Mouse (Mus musculus) liver, embryonic 13.5 days (tissue): ENCODE results near the gene Tmub2. TPM values are rescaled to one million over a fixed set of nuclear protein-coding genes. Genes with fewer than 3 reads are reported as not detected.

Experiments
- ATAC-seq: fragments of 200-750 bp; cut with Nextera tagmentation; 2 replicates; pipeline ENCODE4 v1.8.0; 2017; ENCODE audit warnings: low read depth, mild to moderate bottlenecking, moderate number of reproducible peaks, moderate library complexity
- DNase-seq: peaks from one replicate; pipeline ENCODE4 v3.0.0; 2022
- H3K27ac ChIP-seq: fragments of 300-500 bp; sonication (generic); 2 replicates; pipeline ENCODE4 v1.5.1; 2015; ENCODE audit warnings: moderate library complexity, mild to moderate bottlenecking, inconsistent platforms
- H3K27me3 ChIP-seq: fragments of 300-500 bp; sonication (generic); 2 replicates; pipeline ENCODE4 v1.6.1; 2015; ENCODE audit warnings: mild to moderate bottlenecking, inconsistent platforms
- H3K36me3 ChIP-seq: fragments of 300-500 bp; sonication (generic); 2 replicates; pipeline ENCODE4 v1.6.1; 2015; ENCODE audit warnings: mild to moderate bottlenecking, inconsistent platforms
- H3K4me1 ChIP-seq: fragments of 300-500 bp; sonication (generic); replicated peaks from 2 replicates; pipeline ENCODE4 v1.6.1; 2015; ENCODE audit warnings: inconsistent platforms
- H3K4me2 ChIP-seq: fragments of 300-500 bp; sonication (generic); 2 replicates; pipeline ENCODE4 v1.6.1; 2015; ENCODE audit warnings: inconsistent platforms, mild to moderate bottlenecking, moderate library complexity
- H3K4me3 ChIP-seq: fragments of 300-500 bp; sonication (generic); replicated peaks from 2 replicates; pipeline ENCODE4 v1.5.1; 2015; ENCODE audit warnings: mild to moderate bottlenecking, inconsistent platforms
- H3K9ac ChIP-seq: fragments of 300-500 bp; sonication (generic); 2 replicates; pipeline ENCODE4 v1.6.1; 2015; ENCODE audit warnings: mild to moderate bottlenecking, inconsistent platforms
- H3K9me3 ChIP-seq: fragments of 300-500 bp; sonication (generic); replicated peaks from 2 replicates; pipeline ENCODE4 v1.6.1; 2016; ENCODE audit warnings: inconsistent platforms
- WGBS: fragments of 180-500 bp; shearing (Covaris S2); methylation state at CpG from one replicate; pipeline ENCODE4 v1.1.7; 2015; ENCODE audit not compliant: insufficient replicate concordance; 5-methylcytosine and 5-hydroxymethylcytosine counted together
- polyA plus RNA-seq: library from polyadenylated mRNA; unstranded; fragments of >200 nt; fragmentation: Nextera tagmentation; extraction: Ambion mirVana; gene quantifications from 2 replicates; pipeline ENCODE4 v1.2.1, GENCODE M21; 2015

The Tmub2 gene
- polyA plus RNA-seq, 1 experiment from 2014 or later = 22.8 TPM

- peaks cover 51% of the 10 kb centered on the region for H3K4me1 ChIP-seq
- no peaks in the 10 kb centered on the region for H3K27me3 ChIP-seq
- peak overlapping the region; percentile 96 for H3K27ac ChIP-seq
- H3K36me3 ChIP-seq = peaks cover 49% of the 10 kb centered on the region
- ATAC-seq = no peak
- H3K4me2 ChIP-seq = peak overlapping the region; percentile 95
- H3K9me3 ChIP-seq = no peaks in the 10 kb centered on the region
- 78% methylated on average over 12 of the region's 12 CpGs for WGBS
- DNase-seq = peak; percentile 46
- H3K9ac ChIP-seq = peak overlapping the region; percentile 93
- H3K4me3 ChIP-seq = peak overlapping the region; percentile 88
Observed at GRCm38 (mm10) chr11:102294887-102295597, 10.3 kb downstream of the Tmub2 start.

DNA sequence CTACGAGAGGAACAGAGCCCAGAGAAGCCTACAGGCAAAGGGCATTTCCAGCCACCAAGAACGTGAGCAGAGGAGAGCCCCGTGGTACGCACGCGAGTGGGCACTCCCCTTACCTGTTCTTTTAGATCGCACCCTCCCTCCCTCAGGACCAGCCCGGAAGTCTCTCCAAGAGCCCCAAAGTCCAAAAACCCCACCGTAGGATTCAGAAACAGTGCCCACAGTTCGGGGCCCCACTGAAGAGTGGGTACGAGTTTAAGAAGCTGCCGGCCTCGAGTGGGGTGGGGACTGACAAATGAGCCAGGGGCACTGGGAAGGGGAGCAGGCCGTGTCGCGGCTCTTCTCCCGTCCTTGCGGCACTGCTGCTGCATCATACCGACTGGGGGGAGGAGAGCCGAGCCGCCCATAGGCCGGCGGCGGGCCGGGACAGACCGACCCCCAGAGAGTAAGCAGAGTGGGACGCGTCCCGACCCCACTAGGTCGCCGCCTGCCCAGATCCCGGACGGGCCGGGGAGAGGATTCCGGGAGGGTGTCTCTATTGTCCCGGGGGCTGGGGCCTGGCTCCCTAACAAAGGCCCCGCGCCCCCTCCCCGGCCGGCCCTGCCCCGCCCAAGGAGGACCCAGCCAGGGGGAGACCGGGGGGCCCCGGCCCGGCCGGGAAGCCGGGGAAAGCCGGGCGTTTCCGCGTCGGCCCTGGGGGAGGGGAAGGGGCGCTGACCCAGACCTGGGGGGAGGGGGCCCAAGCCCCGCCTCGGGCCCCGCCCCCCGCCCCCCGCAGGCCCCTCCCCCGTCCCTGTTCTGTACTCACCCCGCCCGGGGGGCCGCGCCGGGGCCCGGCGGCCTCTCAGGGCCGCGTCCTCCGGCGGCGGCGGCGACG is 11.1 kb downstream of the Tmub2 start:
- WGBS = under 1% methylated on average over 49 of the region's 73 CpGs
- no peaks in the 10 kb centered on the region for H3K27me3 ChIP-seq
- peak overlapping the region; percentile 88 for H3K4me3 ChIP-seq
- peaks cover 41% of the 10 kb centered on the region for H3K36me3 ChIP-seq
- H3K9ac ChIP-seq = peak overlapping the region; percentile 93
- peaks cover 47% of the 10 kb centered on the region for H3K4me1 ChIP-seq
- peak overlapping the region; percentile 95 for H3K4me2 ChIP-seq
- H3K27ac ChIP-seq = peak overlapping the region; percentile 96
- no peaks in the 10 kb centered on the region for H3K9me3 ChIP-seq
- DNase-seq (peak; percentile 38), ATAC-seq (no peak)

DNA sequence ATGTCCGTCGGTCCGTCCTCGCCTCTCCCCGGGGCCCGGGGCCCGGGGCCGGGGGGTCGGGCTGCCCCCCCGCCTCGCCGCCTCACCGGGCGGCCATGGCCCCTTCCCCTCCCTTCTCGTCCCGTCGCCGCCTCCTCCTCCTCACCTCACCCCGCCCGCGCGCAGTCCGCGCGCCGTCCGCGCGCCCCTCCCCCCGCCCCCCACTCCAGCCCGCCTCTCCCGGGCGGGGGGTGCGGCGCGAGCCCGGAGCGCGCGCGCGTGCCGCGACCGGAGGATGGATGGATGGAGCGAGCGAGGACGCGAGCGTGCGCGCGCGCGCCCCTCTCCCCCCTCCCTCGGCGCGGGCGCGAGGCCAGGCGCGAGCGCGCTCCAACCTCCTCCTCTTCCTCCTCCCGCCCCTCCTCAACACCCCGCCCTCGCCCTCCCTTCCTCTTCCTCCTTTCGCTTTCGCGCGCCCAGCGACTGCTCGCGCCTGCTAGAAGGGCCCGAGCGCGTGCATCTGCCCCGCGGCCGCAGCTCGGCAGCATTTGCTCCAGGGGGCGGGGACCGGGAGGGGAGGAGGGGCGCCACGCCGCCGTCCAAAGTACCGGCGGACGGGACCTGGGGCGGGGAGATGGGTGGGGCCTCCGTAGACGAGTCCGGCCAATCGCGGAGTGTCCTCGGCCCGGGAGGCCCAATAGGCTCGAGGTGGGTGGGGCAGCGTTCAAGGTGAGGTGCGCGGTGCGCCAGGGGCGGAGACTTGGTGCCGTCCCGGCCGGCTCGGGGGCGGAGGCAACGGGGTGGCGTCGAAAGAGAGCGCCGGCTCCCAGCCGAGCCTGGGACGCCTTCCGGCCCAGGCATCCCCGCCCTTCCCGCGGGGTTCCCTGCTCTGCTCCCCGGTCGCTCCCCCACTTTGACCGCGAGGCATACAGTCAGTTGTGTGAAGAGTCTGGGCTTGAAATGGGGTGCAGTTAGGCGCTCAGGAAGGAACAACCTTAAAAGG is 12.1 kb downstream of the Tmub2 start, which contains the start of gene Atxn7l3:
Atxn7l3 (minus strand) TSS at position 141 of the 982 bp plus-strand sequence.
- no peaks in the 10 kb centered on the region for H3K27me3 ChIP-seq
- peaks cover 45% of the 10 kb centered on the region for H3K4me1 ChIP-seq
- ATAC-seq (peak; percentile 91), DNase-seq (peak; percentile 99)
- H3K36me3 ChIP-seq = peaks cover 32% of the 10 kb centered on the region
- WGBS = under 1% methylated on average over 73 of the region's 125 CpGs
- H3K9me3 ChIP-seq = no peaks in the 10 kb centered on the region
- peak within 1 kb of the TSS; percentile 95 for H3K4me2 ChIP-seq
- H3K4me3 ChIP-seq = peak within 1 kb of the TSS; percentile 88
- peak within 1 kb of the TSS; percentile 93 for H3K9ac ChIP-seq
- peak within 1 kb of the TSS; percentile 97 for H3K27ac ChIP-seq

- peak; percentile 34 for ATAC-seq
- H3K9ac ChIP-seq = peak overlapping the region; percentile 88
- no peak for DNase-seq
- no peaks in the 10 kb centered on the region for H3K9me3 ChIP-seq
- H3K27ac ChIP-seq = peak overlapping the region; percentile 97
- peaks cover 45% of the 10 kb centered on the region for H3K4me1 ChIP-seq
- 17% methylated on average over 27 of the region's 27 CpGs for WGBS
- H3K36me3 ChIP-seq = peaks cover 21% of the 10 kb centered on the region
- peak overlapping the region; percentile 95 for H3K4me2 ChIP-seq
- H3K4me3 ChIP-seq = peak overlapping the region; percentile 88
- no peaks in the 10 kb centered on the region for H3K27me3 ChIP-seq
Observed at GRCm38 (mm10) chr11:102297577-102298556, 13.1 kb downstream of the Tmub2 start.

DNA sequence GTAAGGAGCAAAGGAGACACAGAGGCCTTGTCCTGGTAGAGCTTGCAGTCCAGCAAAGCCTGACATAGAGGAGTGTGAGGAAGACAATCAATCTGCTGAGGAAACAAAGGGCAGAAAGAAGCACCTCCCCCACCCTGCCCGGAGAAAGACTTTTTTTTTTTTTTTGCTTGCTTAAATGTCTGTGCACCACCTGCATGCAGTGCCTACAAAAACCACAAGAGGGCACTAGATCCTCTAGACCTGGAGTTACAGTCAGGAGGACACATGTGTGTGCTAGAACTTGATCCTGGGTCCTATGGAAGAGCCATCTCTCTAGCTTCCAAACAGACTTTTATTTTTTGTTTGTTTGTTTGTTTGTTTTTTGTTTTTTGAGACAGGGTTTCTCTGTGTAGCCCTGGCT is 15.1 kb downstream of the Tmub2 start:
- peak; percentile 64 for DNase-seq
- 10% methylated on average over 1 of the region's 1 CpGs for WGBS
- Histone ChIP-seq H3K4me3 (no peak overlapping the region), H3K4me1 (peaks cover 33% of the 10 kb centered on the region), H3K4me2 (no peak overlapping the region), H3K27me3 (no peaks in the 10 kb centered on the region), H3K9me3 (no peaks in the 10 kb centered on the region), H3K36me3 (peaks cover 2% of the 10 kb centered on the region; the same call in 1 of the 2 replicates), H3K27ac (no peak overlapping the region), H3K9ac (no peak overlapping the region)
- no peak for ATAC-seq

DNA sequence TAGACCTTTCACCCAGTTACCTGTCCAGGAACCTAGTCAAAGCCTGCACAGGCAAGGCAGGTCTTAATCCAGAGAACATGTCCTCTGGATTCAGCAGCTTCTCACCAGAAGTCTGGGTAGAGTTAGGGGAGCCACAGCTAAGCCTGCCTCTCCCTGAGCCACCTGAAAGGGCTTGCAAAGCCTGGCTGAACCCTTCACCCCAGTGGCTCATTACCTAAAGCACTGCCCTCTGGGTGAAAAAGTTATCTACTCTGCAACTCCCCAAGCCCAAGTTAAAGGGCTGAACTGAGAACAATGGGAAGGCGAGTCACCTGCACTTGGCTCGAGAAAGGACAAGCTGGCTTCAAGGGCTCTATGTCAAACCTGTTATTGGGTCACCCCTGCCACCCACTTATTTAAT is 19.4 kb downstream of the Tmub2 start:
- Histone ChIP-seq H3K27ac (no peak overlapping the region), H3K4me1 (peaks cover 24% of the 10 kb centered on the region), H3K4me2 (no peak overlapping the region), H3K9ac (no peak overlapping the region), H3K27me3 (no peaks in the 10 kb centered on the region), H3K36me3 (peaks cover 39% of the 10 kb centered on the region), H3K4me3 (no peak overlapping the region), H3K9me3 (no peaks in the 10 kb centered on the region)
- ATAC-seq (no peak), DNase-seq (no peak)
- WGBS = 53% methylated on average over 2 of the region's 2 CpGs

DNA sequence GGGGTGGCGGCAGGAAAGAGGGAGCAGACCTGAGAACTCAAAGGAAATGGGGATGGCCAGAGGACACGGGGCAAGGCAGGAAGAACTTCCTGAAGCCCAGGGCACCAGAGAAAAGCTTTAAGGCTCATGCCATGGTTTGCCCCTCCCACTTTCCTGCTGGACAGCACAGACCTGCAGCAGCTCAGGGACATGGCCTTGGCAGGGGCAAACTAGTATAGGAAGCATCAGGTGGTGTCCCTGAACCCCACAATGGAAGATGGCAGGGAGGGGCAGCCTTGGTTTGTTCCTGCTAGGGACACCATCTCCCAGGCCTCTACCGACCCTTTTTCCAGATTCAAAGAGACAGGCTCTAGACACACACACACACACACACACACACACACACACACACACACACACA is 20.6 kb downstream of the Tmub2 start:
- Histone ChIP-seq H3K4me3 (no peak overlapping the region), H3K27ac (no peak overlapping the region), H3K4me1 (peaks cover 33% of the 10 kb centered on the region), H3K36me3 (peaks cover 51% of the 10 kb centered on the region), H3K27me3 (no peaks in the 10 kb centered on the region), H3K9me3 (no peaks in the 10 kb centered on the region), H3K4me2 (no peak overlapping the region), H3K9ac (no peak overlapping the region)
- no peak for DNase-seq
- ATAC-seq = no peak
- WGBS = 46% methylated on average over 3 of the region's 3 CpGs

DNA sequence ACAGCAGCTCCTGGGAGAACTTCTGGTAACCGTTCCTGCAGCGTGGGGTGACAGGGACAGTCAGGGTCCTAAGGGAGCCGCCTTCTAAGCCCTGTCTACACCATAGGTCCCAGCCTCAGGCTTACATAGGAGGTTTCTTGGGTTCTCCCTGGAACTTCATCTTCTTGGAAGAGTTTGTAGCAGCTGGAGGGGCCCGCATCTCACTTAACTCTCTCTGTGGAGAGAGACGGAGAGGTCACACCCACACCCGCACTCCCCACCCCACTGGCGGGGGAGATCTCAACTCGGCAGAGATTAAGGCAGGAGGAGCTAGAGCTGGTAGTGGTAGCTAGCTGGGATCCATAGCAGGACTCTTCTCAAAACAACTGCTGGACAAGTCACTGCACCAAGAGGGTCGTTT is 23.4 kb downstream of the Tmub2 start:
- Histone ChIP-seq H3K4me3 (no peak overlapping the region), H3K4me2 (no peak overlapping the region; the same call in 1 of the 2 replicates), H3K27me3 (no peaks in the 10 kb centered on the region), H3K9ac (no peak overlapping the region), H3K9me3 (no peaks in the 10 kb centered on the region), H3K4me1 (peaks cover 60% of the 10 kb centered on the region), H3K36me3 (peaks cover 79% of the 10 kb centered on the region), H3K27ac (no peak overlapping the region)
- WGBS = 70% methylated on average over 9 of the region's 9 CpGs
- DNase-seq (no peak), ATAC-seq (no peak)

GRCm38 (mm10) chr11:102308979-102309378 is 24.2 kb downstream of the Tmub2 start:
- peak overlapping the region; percentile 72 for H3K9ac ChIP-seq
- peak overlapping the region; percentile 61 for H3K4me3 ChIP-seq
- peaks cover 68% of the 10 kb centered on the region for H3K4me1 ChIP-seq
- DNase-seq = peak; percentile 97
- peak overlapping the region; percentile 82 for H3K4me2 ChIP-seq
- peak; percentile 94 for ATAC-seq
- H3K36me3 ChIP-seq = peaks cover 88% of the 10 kb centered on the region
- no peaks in the 10 kb centered on the region for H3K27me3 ChIP-seq
- H3K9me3 ChIP-seq = no peaks in the 10 kb centered on the region
- WGBS = under 1% methylated on average over 27 of the region's 27 CpGs
- H3K27ac ChIP-seq = peak overlapping the region; percentile 84
